In the genomic region with DNA sequence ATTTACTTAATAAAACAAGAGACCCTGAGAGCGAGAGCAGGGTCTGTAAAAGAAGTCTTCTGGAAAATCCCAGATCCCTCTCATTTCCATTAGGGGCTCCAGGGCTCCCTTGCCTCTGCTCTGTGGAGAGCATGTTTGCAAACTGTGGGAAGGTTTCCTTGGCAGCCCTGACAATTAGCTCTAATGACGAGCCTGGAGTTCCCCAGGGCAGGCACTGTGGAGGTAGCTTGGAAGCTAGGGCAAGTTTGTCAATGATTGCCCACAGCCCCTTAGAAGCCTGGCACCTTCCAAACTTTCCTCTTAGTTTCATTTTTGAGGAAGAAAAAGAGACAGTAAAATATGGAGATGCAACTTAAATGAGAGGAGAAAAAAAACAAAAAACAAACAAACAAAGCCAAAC, we compare ENCODE assay signal across 9 mouse cellular contexts. TPM values are rescaled to one million over a fixed set of nuclear protein-coding genes. Genes with fewer than 3 reads are reported as not detected.
DNase-seq lines count a peak whose midpoint lies in the region; ATAC-seq and TF ChIP-seq lines count a peak whose summit lies in the region.
"Had no signal": no experiment of that assay in that cellular context is flagged by ENCODE, and none has a peak within 500 bp of the region (broad histone marks: within the 10 kb centered on the region; RNA-seq: fewer than 3 reads in every experiment).

No protein-coding gene starts in this region.

- H3K4me1 ChIP-seq in embryonic facial prominence, embryonic 12.5 days: peaks cover 24% of the 10 kb centered on the region

- H3K9me3 ChIP-seq in embryonic facial prominence, embryonic 12.5 days: no peaks in the 10 kb centered on the region
- H3K9me3 ChIP-seq: G1E had no signal

- peak overlapping the region; percentile 69 for H3K4me2 ChIP-seq in embryonic facial prominence, embryonic 12.5 days (replicated peaks)
- H3K4me2 ChIP-seq in myocyte (ENCODE audit: low read depth): peak overlapping the region; percentile 65

- TF ChIP-seq CTCF in left cerebral cortex, adult 2 months (IDR thresholded peaks at IDR 0.05): no peak

- 34% methylated on average over 2 of the region's 2 CpGs for WGBS in embryonic facial prominence, embryonic 12.5 days

- intact Hi-C loops in left cerebral cortex, adult 2 months (cut with DNase I): no loop called here
- intact Hi-C loops in left cerebral cortex, postnatal 36 days (cut with DNase I): loop anchor here (5.0 kb wide), 1 partner anchor 44 kb away; no protein-coding TSS in a partner anchor

- TF ChIP-seq POLR2A in myocyte (IDR thresholded peaks at IDR 0.05; ENCODE audit: insufficient read length, low read depth): no peak

- H3ac ChIP-seq in myocyte (ENCODE audit: control insufficient read depth, insufficient read length): no peak overlapping the region

- DNase-seq in left cerebral cortex, adult 2 months (ENCODE audit: extremely low spot score in 1 of 2, low spot score in 2 of 2): no peak
- no peak for DNase-seq in left cerebral cortex, postnatal 36 days (ENCODE audit: low spot score in 2 of 2)
- DNase-seq in kidney, adult 8-10 months: peak; percentile 74 to 78
- no peak for DNase-seq in cerebellum, adult 18-20 months
- no peak for DNase-seq in yolk sac, embryonic 10.5 days (ENCODE audit: low spot score)
- DNase-seq in urinary bladder, postnatal 36 days (ENCODE audit: low spot score in 2 of 2): no peak

- H3K36me3 ChIP-seq in embryonic facial prominence, embryonic 12.5 days: peaks cover 23% of the 10 kb centered on the region
- H3K36me3 ChIP-seq in myocyte (ENCODE audit: control insufficient read depth, insufficient read depth): no peaks in the 10 kb centered on the region
- H3K36me3 ChIP-seq: G1E had no signal

- peaks cover 47% of the 10 kb centered on the region for H3K79me2 ChIP-seq in myocyte (ENCODE audit: control insufficient read depth, insufficient read depth)

- peak overlapping the region; percentile 50 for H3K27ac ChIP-seq in left cerebral cortex, adult 2 months
- H3K27ac ChIP-seq in embryonic facial prominence, embryonic 12.5 days: no peak overlapping the region

- no peak for ATAC-seq in embryonic facial prominence, embryonic 12.5 days (ENCODE audit: insufficient number of reproducible peaks, insufficient read depth, low FRiP score, low TSS enrichment)

- H3K4me3 ChIP-seq in left cerebral cortex, adult 2 months: peak overlapping the region; percentile 9; the same call in 1 of the 2 replicates
- no peak overlapping the region for H3K4me3 ChIP-seq in embryonic facial prominence, embryonic 12.5 days
- H3K4me3 ChIP-seq in myocyte: no peak overlapping the region

- H3K27me3 ChIP-seq in embryonic facial prominence, embryonic 12.5 days: no peaks in the 10 kb centered on the region
- no peaks in the 10 kb centered on the region for H3K27me3 ChIP-seq in myocyte (ENCODE audit: control insufficient read depth, insufficient read depth, insufficient read length)

- H3K9ac ChIP-seq in embryonic facial prominence, embryonic 12.5 days: no peak overlapping the region

TF ChIP-seq in myocyte, 11 proteins besides CTCF, POLR2A, EP300 and RAD21:
- TF ChIP-seq MYOD1 (IDR thresholded peaks at IDR 0.05; ENCODE audit: control insufficient read depth in 1 of 3, insufficient read length in 2 of 3, low read depth in 2 of 3) (no peak), TCF12 (IDR thresholded peaks at IDR 0.05; ENCODE audit: insufficient read depth, poor library complexity, severe bottlenecking) (no peak), USF1 (IDR thresholded peaks at IDR 0.05; ENCODE audit: low read depth) (no peak), SRF (IDR thresholded peaks at IDR 0.05; ENCODE audit: control insufficient read depth, insufficient read length, low read depth) (no peak), POLR2AphosphoS2 (IDR thresholded peaks at IDR 0.05; ENCODE audit: insufficient read length, low read depth) (no peak), CEBPB (IDR thresholded peaks at IDR 0.05; ENCODE audit: insufficient read depth, poor library complexity, severe bottlenecking) (no peak), MAX (IDR thresholded peaks at IDR 0.05; ENCODE audit: low read depth) (no peak), MYOG (IDR thresholded peaks at IDR 0.05; ENCODE audit: control insufficient read depth in 1 of 3, insufficient read depth in 1 of 3, insufficient read length in 2 of 3, low read depth in 2 of 3) (no peak), TCF3 (IDR thresholded peaks at IDR 0.05; ENCODE audit: insufficient read length, low read depth) (no peak), E2F4 (IDR thresholded peaks at IDR 0.05; ENCODE audit: insufficient read depth) (no peak), REST (IDR thresholded peaks at IDR 0.05; ENCODE audit: insufficient read depth, insufficient read length) (no peak)
TF ChIP-seq in myocyte: peak in this region for 0.

RNA-seq across cellular contexts. Expression of a gene that starts 2.5 kb away (rescaled TPM):
- total RNA-seq in left cerebral cortex, adult 2 months (2021): 10 to 100 TPM; 32.4 to 33.8 TPM
- total RNA-seq in left cerebral cortex, postnatal 36 days (2021): 10 to 100 TPM; 21.6 to 29.7 TPM
- polyA plus RNA-seq in embryonic facial prominence, embryonic 12.5 days (2016; fragmentation: Nextera tagmentation; extraction: Ambion mirVana): 24.3 and 26.4 TPM in 2 replicates
- polyA plus RNA-seq in myocyte (2012; fragmentation: generic; extraction: Trizol): 6.5 TPM
- polyA plus RNA-seq: G1E had no signal

RNA-seq across cellular contexts. Expression of a gene that starts 19.5 kb away (rescaled TPM):
- total RNA-seq in left cerebral cortex, adult 2 months (2021): under 1 TPM in 1 of 2 experiments, not detected in 1; 0.21 TPM
- total RNA-seq in left cerebral cortex, postnatal 36 days (2021): under 1 TPM; 0.23 to 0.25 TPM
- polyA plus RNA-seq in embryonic facial prominence, embryonic 12.5 days (2016; fragmentation: Nextera tagmentation; extraction: Ambion mirVana): not detected in 2 replicates
- not detected for polyA plus RNA-seq in myocyte (2012; fragmentation: generic; extraction: Trizol)
- polyA plus RNA-seq: G1E had no signal

RNA-seq across cellular contexts. Expression of a gene that starts 56.2 kb away (rescaled TPM):
- 10 to 100 TPM; 14.2 to 15.9 TPM for total RNA-seq in left cerebral cortex, adult 2 months (2021)
- total RNA-seq in left cerebral cortex, postnatal 36 days (2021): 10 to 100 TPM; 13.2 to 13.3 TPM
- polyA plus RNA-seq in embryonic facial prominence, embryonic 12.5 days (2016; fragmentation: Nextera tagmentation; extraction: Ambion mirVana): 30.6 and 34.2 TPM in 2 replicates
- 7.5 TPM for polyA plus RNA-seq in myocyte (2012; fragmentation: generic; extraction: Trizol)

Comparison
In these comparisons a context has a peak if more than half of its experiments do, and no peak if none do; other contexts are left out.
1. DNase-seq: peak in kidney, adult 8-10 months (2 of 2); none in left cerebral cortex, adult 2 months (0 of 2), left cerebral cortex, postnatal 36 days (0 of 2), cerebellum, adult 18-20 months (0 of 2), yolk sac, embryonic 10.5 days (single experiment) and urinary bladder, postnatal 36 days (0 of 2).